Comparison of ENCODE assay signal across 27 mouse cellular contexts in the genomic region with DNA sequence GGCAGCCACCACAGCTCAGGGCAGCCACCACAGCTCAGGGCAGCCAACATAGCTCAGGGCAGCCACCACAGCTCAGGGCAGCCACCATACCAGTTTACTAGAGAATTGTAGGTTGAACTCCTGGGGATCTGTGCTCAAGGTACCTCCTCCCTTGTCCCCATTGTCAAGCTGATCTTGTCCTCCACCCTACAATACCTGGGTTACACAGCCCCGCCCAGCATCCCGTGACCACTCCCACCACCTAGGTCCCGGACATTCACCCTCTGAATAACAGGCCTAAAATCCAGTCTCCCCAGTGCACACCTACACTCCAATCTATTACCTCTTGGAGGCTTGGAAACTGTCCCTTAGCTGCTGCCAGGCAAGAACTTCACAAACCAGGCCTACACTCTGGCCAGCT. TPM values are rescaled to one million over a fixed set of nuclear protein-coding genes. Genes with fewer than 3 reads are reported as not detected.
DNase-seq lines count a peak whose midpoint lies in the region; ATAC-seq and TF ChIP-seq lines count a peak whose summit lies in the region.
"Had no signal": no experiment of that assay in that cellular context is flagged by ENCODE, and none has a peak within 500 bp of the region (broad histone marks: within the 10 kb centered on the region; RNA-seq: fewer than 3 reads in every experiment).

No protein-coding gene starts in this region.

- H3K4me1 ChIP-seq in E14TG2a.4 (replicated peaks; ENCODE audit: low read depth, low read length) (peaks cover 70% of the 10 kb centered on the region), ES-Bruce4 (ENCODE audit: control insufficient read depth, insufficient read depth, low read length) (peaks cover 2% of the 10 kb centered on the region)

- H3K4me3 ChIP-seq in E14TG2a.4 (replicated peaks; ENCODE audit: low read length) (peak overlapping the region; percentile 32; the same call in 1 of the 2 replicates), ES-Bruce4 (ENCODE audit: low read depth, low read length) (peak overlapping the region; percentile 18; the same call in 1 of the 2 replicates)
- H3K4me3 ChIP-seq: embryonic facial prominence, embryonic 12.5 days; embryonic facial prominence, embryonic 15.5 days; forebrain, embryonic 10.5 days; forebrain, embryonic 13.5 days; hindbrain, embryonic 10.5 days; hindbrain, embryonic 15.5 days had no signal

- no peak for TF ChIP-seq POLR2A in ES-Bruce4 (IDR thresholded peaks at IDR 0.05; ENCODE audit: insufficient read depth, low read length)

- TF ChIP-seq CTCF in E14TG2a.4 (conservative IDR thresholded peaks at IDR 0.05; ENCODE audit: low read length) (no peak), ES-Bruce4 (IDR thresholded peaks at IDR 0.05; ENCODE audit: low read depth, low read length) (no peak)

- peaks cover 53% of the 10 kb centered on the region for H3K36me3 ChIP-seq in E14TG2a.4 (ENCODE audit: insufficient read depth, low read length)
- no peaks in the 10 kb centered on the region for H3K36me3 ChIP-seq in ES-Bruce4 (ENCODE audit: control insufficient read depth, insufficient read depth, low read length, poor library complexity, severe bottlenecking)
- H3K36me3 ChIP-seq: hindbrain, embryonic 15.5 days had no signal

- ATAC-seq in megakaryocyte-erythroid progenitor cell, adult 5-6 weeks (replicated peaks; ENCODE audit: low FRiP score, low TSS enrichment, poor library complexity, severe bottlenecking): no peak
- ATAC-seq: activated CD4-positive, CD25-positive, alpha-beta regulatory T cell, adult 4 months; CD4-positive, CD25-positive, alpha-beta regulatory T cell, adult 4 months; forebrain, embryonic 13.5 days; forebrain, embryonic 16.5 days; intestine, postnatal 0 days; Patski had no signal

- TF ChIP-seq EP300 in ES-Bruce4 (IDR thresholded peaks at IDR 0.05; ENCODE audit: insufficient read depth, low read depth, low read length): peak; percentile 62; the same call in 1 of the 2 replicates

- H3K9me3 ChIP-seq in E14TG2a.4 (ENCODE audit: low read length) (no peaks in the 10 kb centered on the region), ES-Bruce4 (replicated peaks; ENCODE audit: control insufficient read depth, insufficient read depth, low read length, poor library complexity, severe bottlenecking) (no peaks in the 10 kb centered on the region)
- H3K9me3 ChIP-seq: embryonic facial prominence, embryonic 12.5 days; embryonic facial prominence, embryonic 15.5 days; forebrain, embryonic 10.5 days; forebrain, embryonic 13.5 days; hindbrain, embryonic 10.5 days; hindbrain, embryonic 15.5 days had no signal

- H3K9ac ChIP-seq in ES-Bruce4 (ENCODE audit: low read depth, poor library complexity, severe bottlenecking): no peak overlapping the region
- H3K9ac ChIP-seq: embryonic facial prominence, embryonic 12.5 days; embryonic facial prominence, embryonic 15.5 days; forebrain, embryonic 13.5 days; hindbrain, embryonic 15.5 days had no signal

- H3K27me3 ChIP-seq in E14TG2a.4 (ENCODE audit: insufficient read depth, low read length) (no peaks in the 10 kb centered on the region), ES-Bruce4 (ENCODE audit: control insufficient read depth, insufficient read depth, low read length, poor library complexity, severe bottlenecking) (no peaks in the 10 kb centered on the region)
- H3K27me3 ChIP-seq: embryonic facial prominence, embryonic 12.5 days; embryonic facial prominence, embryonic 15.5 days; forebrain, embryonic 13.5 days; hindbrain, embryonic 15.5 days; Patski had no signal

- peak overlapping the region; percentile 66 for H3K27ac ChIP-seq in ES-Bruce4 (ENCODE audit: insufficient read depth, low read length)
- H3K27ac ChIP-seq: embryonic facial prominence, embryonic 12.5 days; embryonic facial prominence, embryonic 15.5 days; forebrain, embryonic 10.5 days; forebrain, embryonic 13.5 days; hindbrain, embryonic 10.5 days; hindbrain, embryonic 15.5 days had no signal

- DNase-seq in R1 (ENCODE audit: low read depth, low spot score): peak; percentile 63
- peak; percentile 46 for DNase-seq in gonadal fat pad, adult 2 months (ENCODE audit: low read depth)
- no peak for DNase-seq in layer of hippocampus, adult 8-10 months (ENCODE audit: low spot score in 2 of 2)
- DNase-seq: adrenal gland, adult 8-10 months; adrenal gland, postnatal 25 days; cerebellum, adult 18-20 months; cerebellum, adult 9-10 months; cerebellum, postnatal 25 days; gastrocnemius, postnatal 10 days; gastrocnemius, postnatal 36 days; heart, adult 11 months; heart, postnatal 36 days; kidney, adult 2 months had no signal

RNA-seq across cellular contexts. Expression of gene Ccdc61, which starts 5.2 kb away (rescaled TPM):
- polyA plus RNA-seq in ES-Bruce4 (2011; ENCODE audit: insufficient read depth, insufficient read length, low read depth, missing spikeins): 36.4 and 39.9 TPM in 2 replicates
- 20.1 and 23.2 TPM in 2 replicates for polyA plus RNA-seq in gonadal fat pad, adult 2 months (2012; rRNA removed)
- total RNA-seq in megakaryocyte-erythroid progenitor cell, adult 5-6 weeks (2014; fragmentation: Nextera tagmentation): 23.6 and 42.3 TPM in 2 replicates
- 6.8 and 13.3 TPM in 2 replicates for total RNA-seq in megakaryocyte-erythroid progenitor cell, adult 5-6 weeks (2017)
- total RNA-seq in layer of hippocampus, adult 8-10 months (2022): 10 to 100 TPM in 2 of 4 experiments, 1 to 10 TPM in 2; 9.4 to 14.3 (median 11.4) TPM

RNA-seq across cellular contexts. Expression of gene Nova2, which starts 20.7 kb away (rescaled TPM):
- 7.5 TPM in 2 replicates for polyA plus RNA-seq in ES-Bruce4 (2011; ENCODE audit: insufficient read depth, insufficient read length, low read depth, missing spikeins)
- 1.3 and 2.1 TPM in 2 replicates for polyA plus RNA-seq in gonadal fat pad, adult 2 months (2012; rRNA removed)
- not detected in 2 replicates for total RNA-seq in megakaryocyte-erythroid progenitor cell, adult 5-6 weeks (2014; fragmentation: Nextera tagmentation)
- total RNA-seq in megakaryocyte-erythroid progenitor cell, adult 5-6 weeks (2017): not detected in 2 replicates
- total RNA-seq in layer of hippocampus, adult 8-10 months (2022): 10 to 100 TPM; 71.3 to 76.7 (median 74.6) TPM
- polyA plus RNA-seq: activated CD4-positive, CD25-positive, alpha-beta regulatory T cell, adult 4 months; CD4-positive, CD25-positive, alpha-beta regulatory T cell, adult 4 months had no signal

RNA-seq across cellular contexts. Expression of gene Pglyrp1, which starts 33.8 kb away (rescaled TPM):
- polyA plus RNA-seq in ES-Bruce4 (2011; ENCODE audit: insufficient read depth, insufficient read length, low read depth, missing spikeins): 1.8 and 3.1 TPM in 2 replicates
- polyA plus RNA-seq in gonadal fat pad, adult 2 months (2012; rRNA removed): 6.2 and 7.1 TPM in 2 replicates
- total RNA-seq in megakaryocyte-erythroid progenitor cell, adult 5-6 weeks (2014; fragmentation: Nextera tagmentation): 1.9 and 43.9 TPM in 2 replicates
- 0.61 and 2.2 TPM in 2 replicates for total RNA-seq in megakaryocyte-erythroid progenitor cell, adult 5-6 weeks (2017)
- total RNA-seq in layer of hippocampus, adult 8-10 months (2022): 10 to 100 TPM; 11.2 to 15.5 (median 13.4) TPM

Comparison
In these comparisons a context has a peak if more than half of its experiments do, and no peak if none do; other contexts are left out.
1. DNase-seq: peak in R1 (single experiment) and gonadal fat pad, adult 2 months (single experiment); none in layer of hippocampus, adult 8-10 months (0 of 2).
2. RNA of gene Nova2, which starts 20.7 kb away (total RNA-seq): 71.3 to 76.7 TPM in layer of hippocampus, adult 8-10 months; not detected in megakaryocyte-erythroid progenitor cell, adult 5-6 weeks; every median in the first group is over 10 times any median in the second.